Mouse (Mus musculus) thymus, postnatal 36 days (tissue): ENCODE measurements at regions not wholly inside any gene's neighbourhood (a gene's known extent, or its start where the extent isn't known, plus 50 kb on each side); places are given as distances from the start of the nearest gene placed in this dataset.

Experiments used
- DNase-seq, 2 experiments: peaks; one replicate each; pipeline ENCODE4 v3.0.0; 2022; ENCODE audit warnings: mixed read lengths in 2 of 2

DNA sequence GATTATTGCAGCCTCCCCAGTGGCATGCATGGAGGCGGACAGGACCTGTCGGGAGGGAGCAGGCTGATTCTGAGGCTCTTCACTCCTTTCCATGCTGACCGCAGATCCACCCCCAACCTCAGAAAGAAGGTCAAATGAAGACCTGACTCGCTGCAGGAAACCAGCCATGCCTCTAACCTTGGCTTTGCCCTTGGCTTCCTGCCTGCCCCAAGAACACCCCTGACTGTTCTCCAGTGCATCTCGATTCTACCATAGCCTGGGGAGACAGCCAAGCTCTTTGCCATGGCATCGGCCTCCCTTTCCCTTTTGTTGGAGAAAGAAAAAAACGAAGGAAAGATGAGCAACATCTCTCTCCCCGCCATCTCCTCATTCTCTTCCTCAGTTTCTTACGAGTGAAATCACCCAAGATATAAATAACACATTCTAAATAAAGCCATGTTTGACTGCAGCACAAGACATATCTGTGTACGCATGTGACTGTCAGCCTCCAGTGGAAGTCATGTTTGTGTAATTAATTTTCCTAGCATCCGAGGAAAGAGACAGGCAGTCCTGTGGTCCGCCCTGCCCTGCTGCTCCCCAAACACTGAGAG is 102.4 kb upstream of the Sdk1 start:
- DNase-seq, result no peak

DNA sequence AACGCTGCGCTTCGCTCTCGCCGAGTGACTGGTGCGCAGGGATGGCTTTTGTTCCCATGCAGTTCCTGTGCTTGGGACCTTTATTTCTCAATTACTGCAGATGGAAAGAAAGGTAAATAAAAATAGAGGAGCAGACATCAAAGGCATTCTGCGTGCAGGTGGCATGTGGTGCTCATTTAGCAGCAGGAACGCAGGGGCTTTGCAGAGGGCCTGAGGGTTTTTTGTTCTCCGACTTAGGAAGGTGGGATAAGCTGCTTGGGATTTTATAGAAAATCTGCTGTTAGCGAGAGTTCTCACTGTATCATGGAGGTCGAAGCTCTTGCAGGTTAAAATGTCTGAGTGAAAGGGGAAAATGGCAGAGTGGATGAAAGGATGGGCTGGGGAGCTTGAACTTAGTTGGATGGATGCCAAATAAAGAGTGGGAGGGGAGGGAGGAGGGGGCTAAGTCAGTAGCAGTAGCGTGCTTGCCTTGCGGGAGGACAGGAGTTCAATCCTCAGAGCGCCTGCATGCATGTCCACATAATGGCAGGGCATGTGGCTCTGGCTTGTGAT is 101.9 kb upstream of the Sdk1 start:
- DNase-seq, result no peak

DNA sequence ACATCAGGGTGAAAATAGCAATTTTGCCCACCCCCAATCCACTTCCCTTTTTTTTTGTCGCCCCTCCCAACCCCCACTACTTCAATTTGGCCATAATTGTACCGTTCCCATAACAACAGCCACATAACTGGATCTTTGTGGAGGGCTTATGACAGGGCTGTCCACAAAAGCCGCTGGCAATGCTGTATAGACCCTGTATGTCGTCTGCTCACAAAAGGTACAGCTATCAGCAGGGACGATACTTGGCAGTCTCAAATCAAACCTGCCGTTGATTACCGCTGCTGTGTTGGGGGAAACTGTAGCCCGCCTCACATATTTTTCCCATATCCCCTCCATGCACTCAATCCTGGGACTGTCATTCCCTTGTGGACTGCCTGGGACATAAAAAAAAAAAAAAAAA is 80.9 kb upstream of the Sdk1 start:
- no peak for DNase-seq

DNA sequence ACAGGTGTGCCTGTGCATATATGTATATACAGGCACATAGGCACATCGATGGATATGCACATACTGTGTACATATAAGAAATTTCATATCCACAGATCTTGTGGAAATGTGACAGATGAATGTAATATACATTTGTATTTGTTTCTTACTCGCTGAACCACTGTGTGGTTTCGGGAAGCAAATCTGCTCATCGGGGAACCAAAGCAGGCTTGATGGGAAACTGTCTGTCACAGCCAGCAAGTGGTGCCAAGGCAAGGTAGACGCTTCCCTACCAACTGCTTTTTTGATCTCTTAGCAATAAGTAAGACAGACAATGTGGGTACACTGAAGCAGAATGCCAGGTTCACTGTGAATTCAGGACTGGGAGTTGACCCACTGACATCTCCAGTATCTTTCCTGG is 80.3 kb upstream of the Sdk1 start:
- no peak for DNase-seq

DNA sequence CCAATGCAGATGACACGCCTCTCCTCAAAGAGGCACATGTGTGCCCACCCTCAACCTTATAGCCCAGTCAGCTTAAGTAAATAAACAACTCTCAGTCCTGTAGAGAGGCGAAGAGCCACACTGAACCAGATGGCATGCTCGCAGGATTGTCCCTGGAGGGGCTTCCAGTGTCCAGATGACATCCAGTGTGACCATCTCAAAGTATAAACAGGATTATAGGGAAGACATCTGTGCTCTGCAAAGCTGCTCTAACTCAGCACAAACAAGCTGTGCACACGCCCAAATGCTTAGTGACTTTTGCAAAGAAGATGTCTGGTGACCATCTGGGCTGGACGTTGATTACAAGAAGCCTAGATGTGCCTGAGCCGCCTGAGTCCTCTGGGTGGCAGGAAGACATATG is 58.8 kb upstream of the Sdk1 start:
- DNase-seq, result no peak

DNA sequence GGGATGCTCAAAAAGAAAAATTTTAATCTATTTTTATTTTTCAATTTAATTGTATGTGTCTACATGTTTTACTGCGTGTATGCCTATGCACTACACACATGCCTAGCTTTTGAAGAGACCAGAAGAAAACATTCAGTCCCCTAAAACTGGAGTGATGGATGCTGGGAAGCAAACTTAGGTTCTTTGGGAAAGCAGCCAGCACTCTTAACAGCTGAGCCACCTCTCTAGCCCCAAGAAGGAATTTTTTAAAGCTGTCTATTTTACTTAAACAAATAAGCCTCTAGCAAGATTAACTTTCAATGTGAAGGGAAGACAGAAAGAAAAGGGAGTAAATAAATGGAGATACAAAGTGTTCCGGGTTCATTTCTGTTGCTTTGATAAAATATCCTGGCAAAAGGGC is 52.3 kb upstream of the Sdk1 start:
- no peak for DNase-seq
